Mouse (Mus musculus): ENCODE measurements around the gene Mapk11. TPM values are rescaled to one million over a fixed set of nuclear protein-coding genes. Genes with fewer than 3 reads are reported as not detected.

Gene Mapk11
- polyA plus RNA-seq, 1 experiment from 2014 or later, result 7.4 TPM

DNA sequence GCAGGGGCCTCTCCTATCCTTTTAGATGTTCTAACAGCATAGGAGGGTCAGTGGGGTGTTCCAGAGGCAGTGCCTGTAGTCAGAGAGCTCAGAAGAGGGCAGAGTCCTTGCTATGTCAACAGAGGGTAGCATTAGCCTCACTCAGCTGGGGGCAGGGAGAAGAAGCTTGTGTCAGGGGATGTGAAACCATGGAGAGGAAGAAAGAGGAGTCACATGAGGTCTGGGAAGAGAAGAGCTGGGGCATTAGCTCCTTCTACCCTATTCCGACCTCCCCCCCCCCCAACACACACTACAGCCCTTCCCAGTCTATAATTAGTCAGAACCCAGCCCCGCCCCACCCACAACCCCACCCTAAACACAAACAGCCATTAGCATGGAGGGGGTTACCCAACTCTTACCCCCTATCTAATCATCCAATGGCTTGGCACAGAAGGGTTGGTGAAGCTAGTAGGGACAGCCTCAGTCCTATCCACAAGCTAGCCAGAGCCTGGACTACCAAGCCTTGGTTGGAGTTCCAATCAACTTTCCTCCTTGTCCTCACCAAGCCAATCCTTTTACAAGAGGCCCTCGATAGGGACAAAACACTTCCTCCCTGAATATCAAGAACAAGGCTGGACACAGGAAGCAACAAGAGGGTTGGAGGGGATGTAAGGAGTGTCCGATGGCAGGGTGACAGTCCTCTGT, 28.3 kb upstream of the Mapk11 start:
- no peak overlapping the region; the same call in 1 of the 2 replicates for H3K9ac ChIP-seq (ENCODE audit: low read length)
- peak overlapping the region; percentile 63 for H3K4me2 ChIP-seq (ENCODE audit: low read length)
- ATAC-seq (replicated peaks; ENCODE audit: low FRiP score, low TSS enrichment, low read depth) (no peak), DNase-seq (ENCODE audit: low spot score) (no peak)
- H3K36me3 ChIP-seq (ENCODE audit: control insufficient read depth, insufficient read depth, low read length), result no peaks in the 10 kb centered on the region
- no peaks in the 10 kb centered on the region for H3K27me3 ChIP-seq (replicated peaks; ENCODE audit: control insufficient read depth, insufficient read depth, low read length)
- H3K4me1 ChIP-seq (replicated peaks; ENCODE audit: control insufficient read depth, insufficient read depth, low read length), result peaks cover 61% of the 10 kb centered on the region
- peak overlapping the region; percentile 64 for H3K27ac ChIP-seq (ENCODE audit: low read depth)
- no peaks in the 10 kb centered on the region for H3K9me3 ChIP-seq (ENCODE audit: control insufficient read depth, low read length)
- WGBS, result 65% methylated on average over 4 of the region's 4 CpGs
- no peak overlapping the region for H3K4me3 ChIP-seq (ENCODE audit: low read depth, low read length)

DNA sequence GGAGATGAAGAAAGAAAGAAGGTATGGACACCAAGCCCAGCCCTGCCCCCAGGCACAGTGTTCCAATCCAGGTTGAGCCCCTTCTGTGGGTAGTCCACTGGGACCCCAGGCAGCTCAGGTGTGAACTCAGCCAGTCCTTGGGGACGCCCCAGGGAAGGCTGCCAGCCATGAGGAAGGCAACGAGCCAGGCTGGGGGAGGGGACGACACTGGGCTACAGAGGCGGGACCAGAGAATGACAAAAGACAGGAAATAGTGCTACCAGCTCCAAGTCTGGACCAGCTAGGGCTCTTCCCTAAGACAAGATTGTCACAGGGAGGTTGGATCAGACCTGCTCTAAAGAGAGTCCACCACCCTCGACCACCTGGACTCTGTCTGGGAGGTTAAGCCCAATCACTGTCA, 27.7 kb upstream of the Mapk11 start:
- 12% methylated on average over 5 of the region's 5 CpGs for WGBS
- no peaks in the 10 kb centered on the region for H3K36me3 ChIP-seq (ENCODE audit: control insufficient read depth, insufficient read depth, low read length)
- H3K27ac ChIP-seq (ENCODE audit: low read depth), result peak overlapping the region; percentile 64
- H3K9ac ChIP-seq (ENCODE audit: low read length), result peak overlapping the region; percentile 21; the same call in 1 of the 2 replicates
- peaks cover 61% of the 10 kb centered on the region for H3K4me1 ChIP-seq (replicated peaks; ENCODE audit: control insufficient read depth, insufficient read depth, low read length)
- no peaks in the 10 kb centered on the region for H3K27me3 ChIP-seq (replicated peaks; ENCODE audit: control insufficient read depth, insufficient read depth, low read length)
- ATAC-seq (replicated peaks; ENCODE audit: low FRiP score, low TSS enrichment, low read depth) (no peak), DNase-seq (ENCODE audit: low spot score) (no peak)
- no peaks in the 10 kb centered on the region for H3K9me3 ChIP-seq (ENCODE audit: control insufficient read depth, low read length)
- no peak overlapping the region for H3K4me3 ChIP-seq (ENCODE audit: low read depth, low read length)
- peak overlapping the region; percentile 40 for H3K4me2 ChIP-seq (ENCODE audit: low read length)

DNA sequence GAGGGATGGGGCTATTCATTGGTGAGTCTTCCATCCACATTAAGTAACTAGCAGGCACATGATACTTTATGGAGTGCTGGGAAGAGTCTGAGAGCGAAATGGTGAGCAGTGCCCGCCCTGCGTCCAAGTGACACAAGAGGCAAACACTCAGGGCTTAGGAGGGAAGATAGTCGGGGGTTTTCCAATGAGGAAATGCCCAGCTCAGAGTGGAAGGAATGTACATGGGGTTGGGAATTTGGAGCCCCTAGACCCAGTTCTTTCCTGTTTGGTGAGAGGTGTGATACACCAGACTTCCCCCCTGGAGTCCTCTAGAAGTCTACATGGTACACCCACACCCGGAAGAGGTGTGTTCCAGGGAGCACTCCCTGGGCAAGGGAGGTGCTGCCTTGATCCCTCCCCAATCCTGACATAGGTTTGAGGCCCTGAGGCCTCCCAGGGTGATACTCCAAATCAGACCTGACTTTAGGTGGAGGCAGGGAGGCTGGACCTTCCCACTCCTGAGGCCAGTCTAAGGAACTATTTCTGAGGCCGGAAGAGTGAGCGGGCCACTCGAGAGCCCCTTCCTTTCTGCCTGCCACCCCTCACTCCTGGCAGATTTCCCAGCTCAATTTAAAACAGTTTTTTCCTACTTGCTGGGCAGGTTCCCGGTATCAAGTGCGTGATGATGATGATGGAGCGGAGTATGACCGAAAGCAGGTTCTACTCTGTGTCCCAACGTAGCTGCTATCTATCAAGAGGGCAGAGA, 26.2 kb upstream of the Mapk11 start:
- H3K36me3 ChIP-seq (ENCODE audit: control insufficient read depth, insufficient read depth, low read length), result no peaks in the 10 kb centered on the region
- 76% methylated on average over 13 of the region's 13 CpGs for WGBS
- DNase-seq (ENCODE audit: low spot score) (no peak), ATAC-seq (replicated peaks; ENCODE audit: low FRiP score, low TSS enrichment, low read depth) (no peak)
- H3K4me3 ChIP-seq (ENCODE audit: low read depth, low read length), result no peak overlapping the region
- H3K4me2 ChIP-seq (ENCODE audit: low read length), result no peak overlapping the region
- no peaks in the 10 kb centered on the region for H3K9me3 ChIP-seq (ENCODE audit: control insufficient read depth, low read length)
- H3K9ac ChIP-seq (ENCODE audit: low read length), result no peak overlapping the region
- no peaks in the 10 kb centered on the region for H3K27me3 ChIP-seq (replicated peaks; ENCODE audit: control insufficient read depth, insufficient read depth, low read length)
- no peak overlapping the region for H3K27ac ChIP-seq (ENCODE audit: low read depth)
- peaks cover 56% of the 10 kb centered on the region for H3K4me1 ChIP-seq (replicated peaks; ENCODE audit: control insufficient read depth, insufficient read depth, low read length)

- Histone ChIP-seq H3K27ac (ENCODE audit: low read depth) (no peak overlapping the region), H3K9me3 (ENCODE audit: control insufficient read depth, low read length) (no peaks in the 10 kb centered on the region), H3K27me3 (replicated peaks; ENCODE audit: control insufficient read depth, insufficient read depth, low read length) (no peaks in the 10 kb centered on the region), H3K4me2 (ENCODE audit: low read length) (no peak overlapping the region), H3K4me1 (replicated peaks; ENCODE audit: control insufficient read depth, insufficient read depth, low read length) (peaks cover 62% of the 10 kb centered on the region), H3K4me3 (ENCODE audit: low read depth, low read length) (no peak overlapping the region), H3K36me3 (ENCODE audit: control insufficient read depth, insufficient read depth, low read length) (no peaks in the 10 kb centered on the region), H3K9ac (ENCODE audit: low read length) (no peak overlapping the region)
- ATAC-seq (replicated peaks; ENCODE audit: low FRiP score, low TSS enrichment, low read depth) (no peak), DNase-seq (ENCODE audit: low spot score) (no peak)
- whole genome bisulfite sequencing, result 52% methylated on average over 11 of the region's 11 CpGs
Measured at GRCm38 (mm10) chr15:89174889-89175339, 25.5 kb upstream of the Mapk11 start.

GRCm38 (mm10) chr15:89173906-89174214, 24.4 kb upstream of the Mapk11 start:
- Histone ChIP-seq H3K27ac (ENCODE audit: low read depth) (no peak overlapping the region), H3K4me3 (ENCODE audit: low read depth, low read length) (peak overlapping the region; percentile 51), H3K36me3 (ENCODE audit: control insufficient read depth, insufficient read depth, low read length) (0 out of 2 replicates have a peak, but pooled peaks cover under 1% of the 10 kb centered on the region), H3K9ac (ENCODE audit: low read length) (peak overlapping the region; percentile 60), H3K27me3 (replicated peaks; ENCODE audit: control insufficient read depth, insufficient read depth, low read length) (no peaks in the 10 kb centered on the region), H3K4me1 (replicated peaks; ENCODE audit: control insufficient read depth, insufficient read depth, low read length) (peaks cover 73% of the 10 kb centered on the region), H3K9me3 (ENCODE audit: control insufficient read depth, low read length) (no peaks in the 10 kb centered on the region), H3K4me2 (ENCODE audit: low read length) (peak overlapping the region; percentile 100)
- 3% methylated on average over 15 of the region's 15 CpGs for WGBS
- DNase-seq (ENCODE audit: low spot score) (peak; percentile 75), ATAC-seq (replicated peaks; ENCODE audit: low FRiP score, low TSS enrichment, low read depth) (peak; percentile 54)

- no peaks in the 10 kb centered on the region for H3K27me3 ChIP-seq (replicated peaks; ENCODE audit: control insufficient read depth, insufficient read depth, low read length)
- H3K9ac ChIP-seq (ENCODE audit: low read length), result peak overlapping the region; percentile 60
- peak overlapping the region; percentile 51 for H3K4me3 ChIP-seq (ENCODE audit: low read depth, low read length)
- H3K9me3 ChIP-seq (ENCODE audit: control insufficient read depth, low read length), result no peaks in the 10 kb centered on the region
- H3K27ac ChIP-seq (ENCODE audit: low read depth), result peak overlapping the region; percentile 14
- under 1% methylated on average over 63 of the region's 65 CpGs for WGBS
- H3K4me2 ChIP-seq (ENCODE audit: low read length), result peak overlapping the region; percentile 100
- 0 out of 2 replicates have a peak, but pooled peaks cover 6% of the 10 kb centered on the region for H3K36me3 ChIP-seq (ENCODE audit: control insufficient read depth, insufficient read depth, low read length)
- peaks cover 73% of the 10 kb centered on the region for H3K4me1 ChIP-seq (replicated peaks; ENCODE audit: control insufficient read depth, insufficient read depth, low read length)
- peak; percentile 19 for ATAC-seq (replicated peaks; ENCODE audit: low FRiP score, low TSS enrichment, low read depth)
- DNase-seq (ENCODE audit: low spot score), result peak; percentile 75
Measured at GRCm38 (mm10) chr15:89173024-89173905, 23.8 kb upstream of the Mapk11 start.

DNA sequence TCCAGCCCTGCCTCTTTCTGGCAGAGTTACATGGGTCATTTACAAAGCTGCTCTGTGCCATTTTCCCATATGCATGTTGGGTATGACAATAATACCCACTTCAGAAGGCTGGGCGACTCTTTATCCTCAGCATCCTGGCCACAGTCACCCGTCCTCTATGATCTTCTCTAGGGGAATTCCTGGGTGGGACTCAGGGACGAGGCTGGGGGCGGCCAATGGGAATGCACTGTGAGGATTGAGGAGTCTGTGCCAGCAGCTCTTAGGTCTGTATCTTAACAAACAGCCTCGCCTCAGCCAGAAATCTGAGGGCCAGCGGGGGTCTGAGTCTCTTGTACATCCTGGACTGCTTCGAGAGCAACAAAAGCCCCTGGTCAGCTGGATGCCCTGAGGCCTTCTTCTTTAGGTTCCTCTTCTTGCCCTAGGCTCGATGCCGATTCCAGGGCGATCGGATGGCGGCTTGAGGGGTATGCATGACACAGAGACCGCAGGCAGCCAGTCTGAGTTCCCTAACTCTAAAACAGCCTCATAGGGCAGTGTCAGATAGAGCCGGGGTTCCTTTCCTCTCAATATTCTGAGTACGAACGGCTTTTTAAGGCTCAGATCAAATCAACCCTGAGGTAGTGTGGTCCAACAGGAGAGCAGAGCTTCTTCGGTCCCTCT, 23.0 kb upstream of the Mapk11 start:
- peak overlapping the region; percentile 100 for H3K4me2 ChIP-seq (ENCODE audit: low read length)
- DNase-seq (ENCODE audit: low spot score), result peak; percentile 62
- 48% methylated on average over 17 of the region's 17 CpGs for WGBS

DNA sequence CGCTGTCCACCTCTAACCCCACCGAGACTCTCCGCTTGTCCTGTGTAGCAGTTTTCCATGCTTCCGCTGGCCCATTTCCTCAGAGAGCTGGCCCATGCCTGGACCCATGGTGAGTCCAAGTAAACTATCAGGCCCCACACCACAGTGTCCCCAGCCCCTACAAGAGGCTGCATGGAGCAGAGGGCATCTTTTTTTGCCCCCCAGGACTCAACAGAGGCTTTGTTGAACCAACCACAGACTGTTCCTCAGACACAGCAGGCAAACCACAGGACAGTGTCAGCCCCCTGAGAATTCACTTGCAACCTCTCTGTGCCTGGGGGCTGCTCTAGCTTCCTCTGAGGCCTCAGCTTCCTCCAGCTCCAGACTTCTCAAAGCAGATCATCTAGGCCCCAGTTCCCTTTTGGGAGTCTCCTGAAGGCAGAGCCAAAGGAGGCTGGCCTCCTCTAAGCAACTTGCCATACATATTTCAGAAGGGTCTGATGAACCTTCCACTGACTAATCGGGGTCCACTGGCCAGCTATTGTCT, 22.2 kb upstream of the Mapk11 start:
- 96% methylated on average over 5 of the region's 5 CpGs for WGBS
- no peak overlapping the region for H3K9ac ChIP-seq (ENCODE audit: low read length)
- H3K9me3 ChIP-seq (ENCODE audit: control insufficient read depth, low read length), result no peaks in the 10 kb centered on the region
- no peak overlapping the region for H3K4me3 ChIP-seq (ENCODE audit: low read depth, low read length)
- ATAC-seq (replicated peaks; ENCODE audit: low FRiP score, low TSS enrichment, low read depth), result no peak
- no peaks in the 10 kb centered on the region for H3K27me3 ChIP-seq (replicated peaks; ENCODE audit: control insufficient read depth, insufficient read depth, low read length)
- no peak overlapping the region for H3K27ac ChIP-seq (ENCODE audit: low read depth)
- peaks cover 22% of the 10 kb centered on the region for H3K36me3 ChIP-seq (ENCODE audit: control insufficient read depth, insufficient read depth, low read length)
- H3K4me2 ChIP-seq (ENCODE audit: low read length), result no peak overlapping the region
- peaks cover 57% of the 10 kb centered on the region for H3K4me1 ChIP-seq (replicated peaks; ENCODE audit: control insufficient read depth, insufficient read depth, low read length)
- DNase-seq (ENCODE audit: low spot score), result no peak

More for the DNA sequence above, 23.0 kb upstream of the Mapk11 start:
- no peaks in the 10 kb centered on the region for H3K9me3 ChIP-seq (ENCODE audit: control insufficient read depth, low read length)
- H3K36me3 ChIP-seq (ENCODE audit: control insufficient read depth, insufficient read depth, low read length), result peaks cover 15% of the 10 kb centered on the region
- peak overlapping the region; percentile 51 for H3K4me3 ChIP-seq (ENCODE audit: low read depth, low read length)
- no peaks in the 10 kb centered on the region for H3K27me3 ChIP-seq (replicated peaks; ENCODE audit: control insufficient read depth, insufficient read depth, low read length)
- H3K27ac ChIP-seq (ENCODE audit: low read depth), result peak overlapping the region; percentile 14; the same call in 1 of the 2 replicates
- H3K9ac ChIP-seq (ENCODE audit: low read length), result peak overlapping the region; percentile 60; the same call in 1 of the 2 replicates
- H3K4me1 ChIP-seq (replicated peaks; ENCODE audit: control insufficient read depth, insufficient read depth, low read length), result peaks cover 64% of the 10 kb centered on the region
- no peak for ATAC-seq (replicated peaks; ENCODE audit: low FRiP score, low TSS enrichment, low read depth)
